Mouse (Mus musculus): ENCODE measurements around the gene Aire.
A peak's percentile ranks its signal among the peaks of the same experiment; 100 is the strongest.
"Not testable (repeated sequence)": the region's sequence is repeated elsewhere in the genome, so short reads cannot be mapped to it uniquely, and the experiment has no call there.

The Aire gene

GRCm38 (mm10) chr10:78049519-78050035 lies 6.2 kb upstream of the Aire start:
- DNase-seq (ENCODE audit: low spot score): no peak

GRCm38 (mm10) chr10:78048061-78048730 lies 4.8 kb upstream of the Aire start:
- no peak for DNase-seq (ENCODE audit: low spot score)

- no peak for DNase-seq (ENCODE audit: low spot score)
These were observed 3.0 kb upstream of the Aire start for GRCm38 (mm10) chr10:78046388-78046787.

- DNase-seq (ENCODE audit: low spot score): no peak
These were observed 1.1 kb upstream of the Aire start for GRCm38 (mm10) chr10:78044531-78044930.

GRCm38 (mm10) chr10:78042697-78043405 lies 559 bp downstream of the Aire start:
- no peak for DNase-seq (ENCODE audit: low spot score)

GRCm38 (mm10) chr10:78042096-78042495 lies 1.3 kb downstream of the Aire start:
- no peak for DNase-seq (ENCODE audit: low spot score)

- no peak for DNase-seq (ENCODE audit: low spot score)
These were observed 1.8 kb downstream of the Aire start, which contains the start of gene Dnmt3l for GRCm38 (mm10) chr10:78041647-78042046. Gene Dnmt3l (plus strand): TSS chr10:78041947.

GRCm38 (mm10) chr10:78037139-78037538 lies 6.3 kb downstream of the Aire start:
- DNase-seq (ENCODE audit: low spot score): no peak

GRCm38 (mm10) chr10:78031987-78032386 lies 11.4 kb downstream of the Aire start:
- DNase-seq (ENCODE audit: low spot score): no peak

- DNase-seq (ENCODE audit: low spot score): no peak
These were observed 14.3 kb downstream of the Aire start for GRCm38 (mm10) chr10:78029080-78029479.

- peak; percentile 79 for DNase-seq (ENCODE audit: low spot score)
These were observed 15.3 kb downstream of the Aire start for GRCm38 (mm10) chr10:78028129-78028528.

GRCm38 (mm10) chr10:78025453-78025852 lies 18.0 kb downstream of the Aire start:
- DNase-seq (ENCODE audit: low spot score): not testable (repeated sequence)

- not testable (repeated sequence) for DNase-seq (ENCODE audit: low spot score)
These were observed 23.4 kb downstream of the Aire start for GRCm38 (mm10) chr10:78019984-78020383.

- no peak for DNase-seq (ENCODE audit: low spot score)
These were observed 24.1 kb downstream of the Aire start for GRCm38 (mm10) chr10:78019291-78019690.

- DNase-seq (ENCODE audit: low spot score): peak; percentile 82
These were observed 24.6 kb downstream of the Aire start for GRCm38 (mm10) chr10:78018797-78019203.

- no peak for DNase-seq (ENCODE audit: low spot score)
These were observed 27.0 kb downstream of the Aire start for GRCm38 (mm10) chr10:78016366-78016765.

- no peak for DNase-seq (ENCODE audit: low spot score)
These were observed 27.9 kb downstream of the Aire start for GRCm38 (mm10) chr10:78015489-78015888.

- DNase-seq (ENCODE audit: low spot score): no peak
These were observed 30.5 kb downstream of the Aire start for GRCm38 (mm10) chr10:78012661-78013495.

GRCm38 (mm10) chr10:78011116-78011515 lies 32.3 kb downstream of the Aire start:
- DNase-seq (ENCODE audit: low spot score): not testable (repeated sequence)

GRCm38 (mm10) chr10:78010335-78010734 lies 33.1 kb downstream of the Aire start:
- no peak for DNase-seq (ENCODE audit: low spot score)

- no peak for DNase-seq (ENCODE audit: low spot score)
These were observed 33.5 kb downstream of the Aire start, which contains the start of gene Pfkl for GRCm38 (mm10) chr10:78009945-78010293. Gene Pfkl (minus strand): TSS chr10:78010083.

GRCm38 (mm10) chr10:78009184-78009944 lies 34.0 kb downstream of the Aire start:
- DNase-seq (ENCODE audit: low spot score): peak; percentile 97
